Mouse (Mus musculus) liver (tissue): Measurements from ENCODE around the gene Tmub2.

Experiments
- DNase-seq: peaks from one replicate; pipeline ENCODE4 v3.0.0-alpha.2; 2020; ENCODE audit warnings: mixed read lengths

The Tmub2 gene

DNA sequence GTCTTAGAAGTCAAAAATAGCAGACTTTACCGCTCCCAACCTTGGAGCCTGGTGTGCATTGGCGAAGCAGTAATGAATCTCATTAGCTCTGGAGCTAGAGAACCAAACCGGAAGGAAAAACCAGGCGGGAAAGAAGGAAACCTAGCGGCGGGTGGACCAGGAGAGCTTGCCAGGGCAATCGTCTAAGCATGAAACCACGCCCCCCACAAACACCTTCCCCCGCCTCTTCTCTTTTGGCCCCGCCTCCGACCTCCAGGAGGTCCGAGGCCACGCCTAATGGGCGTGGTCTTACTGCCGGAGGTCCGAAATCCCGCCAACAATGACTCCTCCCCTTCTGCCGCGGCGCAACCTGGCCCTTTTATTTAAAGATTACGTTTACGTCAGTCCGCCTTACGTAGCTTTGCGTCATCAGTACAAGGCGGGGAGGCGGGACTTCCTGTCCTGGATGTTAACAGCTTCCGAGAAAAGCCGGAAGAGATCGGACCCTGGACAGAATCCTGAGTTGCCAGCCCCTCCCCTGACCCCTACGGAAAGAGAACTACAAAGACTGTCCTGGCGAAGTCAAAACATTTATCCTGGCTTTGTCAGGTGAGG is at the start of gene Tmub2:
Gene Tmub2, plus strand, starts transcription at position 431 of the 594 bp plus-strand sequence.
- DNase-seq: peak; percentile 99

DNA sequence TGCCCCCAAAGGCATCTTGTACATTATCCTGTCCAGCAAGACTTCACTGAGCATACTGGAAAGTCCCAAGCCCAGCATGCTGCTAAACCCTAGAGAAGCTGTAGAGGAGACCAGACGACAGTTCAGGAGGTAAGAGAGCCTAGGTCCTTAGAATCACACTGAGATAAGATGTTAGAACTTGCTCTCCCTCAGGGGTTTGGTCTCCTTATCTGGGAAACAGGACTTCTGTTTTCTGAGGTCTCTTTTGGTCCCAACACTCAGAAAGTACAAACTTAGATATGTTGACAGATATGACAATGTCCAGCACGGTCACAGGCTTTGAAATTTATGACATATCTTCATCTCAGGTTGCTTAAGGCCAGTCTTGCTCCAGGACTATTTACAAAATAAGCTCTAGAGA is 48.7 kb upstream of the Tmub2 start:
- no peak for DNase-seq

GRCm38 (mm10) chr11:102240636-102241035 is 44.1 kb upstream of the Tmub2 start:
- DNase-seq: no peak

- no peak for DNase-seq
These were observed 43.5 kb upstream of the Tmub2 start for GRCm38 (mm10) chr11:102241246-102241645.

- DNase-seq: no peak
These were observed 42.9 kb upstream of the Tmub2 start for GRCm38 (mm10) chr11:102241874-102242273.

- DNase-seq: peak; percentile 64
These were observed 39.7 kb upstream of the Tmub2 start for GRCm38 (mm10) chr11:102244926-102245449.

GRCm38 (mm10) chr11:102245581-102246272 is 39.0 kb upstream of the Tmub2 start:
- DNase-seq: no peak

- no peak for DNase-seq
These were observed 38.5 kb upstream of the Tmub2 start for GRCm38 (mm10) chr11:102246273-102246635.

- DNase-seq: no peak
These were observed 37.9 kb upstream of the Tmub2 start for GRCm38 (mm10) chr11:102246871-102247270.

- peak; percentile 95 for DNase-seq
These were observed 36.0 kb upstream of the Tmub2 start, which contains the start of gene BC030867 for GRCm38 (mm10) chr11:102248630-102249230. Gene BC030867, plus strand, starts transcription at chr11:102248882.

GRCm38 (mm10) chr11:102249351-102250090 is 35.2 kb upstream of the Tmub2 start:
- peak; percentile 19 for DNase-seq

DNA sequence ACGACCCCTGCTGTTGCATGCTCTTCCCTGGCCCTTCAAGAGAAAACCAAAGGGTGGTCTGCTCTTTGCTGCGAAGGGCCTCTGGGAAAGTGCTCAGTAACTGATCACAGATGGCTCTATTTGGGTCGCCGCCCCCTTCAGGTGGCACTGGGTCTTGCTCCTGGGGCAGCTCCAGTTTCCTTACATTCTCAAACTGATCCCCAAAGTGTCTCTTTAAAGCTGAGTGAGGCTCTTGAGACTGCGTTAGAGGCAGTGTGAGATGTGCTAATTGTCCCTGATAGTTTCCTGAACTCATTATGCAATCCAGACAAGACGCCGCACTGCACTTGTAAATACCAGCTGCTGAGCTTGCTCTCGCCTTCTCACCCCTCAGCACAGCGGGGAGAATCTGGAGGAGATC is 27.2 kb upstream of the Tmub2 start:
- DNase-seq: no peak

GRCm38 (mm10) chr11:102258095-102258494 is 26.6 kb upstream of the Tmub2 start:
- no peak for DNase-seq

DNA sequence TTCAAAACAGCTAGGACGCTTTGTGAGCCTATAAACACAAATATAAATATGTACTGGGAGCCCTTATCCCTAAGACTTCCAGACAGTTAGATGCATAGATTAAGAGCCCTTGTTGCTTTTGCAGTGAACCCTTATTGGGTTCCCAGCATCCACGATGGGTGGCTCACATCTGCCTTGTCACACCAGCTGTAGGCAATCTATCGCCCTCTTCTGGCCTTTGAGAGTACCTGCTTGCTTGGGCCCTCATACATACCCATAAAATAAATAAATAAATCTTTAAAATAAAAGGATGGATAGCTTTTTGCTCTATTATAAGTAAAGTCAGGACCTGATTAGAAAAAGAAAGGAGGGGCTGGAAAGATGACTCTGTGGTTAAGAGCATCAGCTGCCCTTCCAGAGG is 26.2 kb upstream of the Tmub2 start:
- DNase-seq: no peak

DNA sequence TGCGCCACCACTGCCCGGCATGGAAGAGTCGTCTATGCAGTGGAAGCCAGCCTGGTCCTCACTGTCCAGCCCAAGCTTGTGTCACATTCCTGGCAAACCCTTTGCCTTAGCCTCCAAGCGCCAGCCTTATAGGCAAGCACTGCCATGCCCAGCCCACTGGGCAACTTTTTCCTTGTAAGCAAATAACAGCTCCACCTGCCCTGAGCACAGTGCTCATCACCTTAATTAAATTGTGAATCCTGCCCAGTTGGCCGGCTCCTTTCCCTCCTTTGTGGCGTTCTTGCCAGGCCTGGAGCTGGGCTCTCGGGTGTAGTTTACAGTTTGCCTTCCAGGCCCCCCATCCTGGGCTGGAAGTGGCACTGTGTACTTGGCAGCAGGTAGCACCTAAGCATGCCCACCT is 21.5 kb upstream of the Tmub2 start:
- DNase-seq: no peak

- DNase-seq: no peak
These were observed 18.9 kb upstream of the Tmub2 start for GRCm38 (mm10) chr11:102265816-102266215.

GRCm38 (mm10) chr11:102266631-102267355 is 17.9 kb upstream of the Tmub2 start:
- no peak for DNase-seq

DNA sequence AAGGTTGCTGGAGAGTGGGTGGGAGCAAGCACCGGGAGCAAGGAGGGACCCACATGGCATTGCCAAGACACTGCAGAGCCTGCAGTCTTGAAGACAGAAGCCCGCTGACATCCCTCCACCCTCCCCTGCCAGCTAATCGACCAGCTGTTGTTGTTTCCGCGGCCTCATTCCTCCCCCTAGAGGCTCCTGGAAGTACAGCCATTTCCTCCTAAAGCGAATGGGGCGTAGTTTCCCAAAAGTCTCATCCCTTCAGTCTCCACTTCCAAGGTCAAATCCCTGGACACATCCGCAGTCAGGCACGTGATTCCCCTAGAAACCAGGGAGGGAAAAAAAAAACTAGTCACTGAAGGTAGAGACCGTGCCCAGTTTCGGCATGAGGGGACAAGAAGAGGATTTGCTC is 17.3 kb upstream of the Tmub2 start:
- DNase-seq: peak; percentile 64

DNA sequence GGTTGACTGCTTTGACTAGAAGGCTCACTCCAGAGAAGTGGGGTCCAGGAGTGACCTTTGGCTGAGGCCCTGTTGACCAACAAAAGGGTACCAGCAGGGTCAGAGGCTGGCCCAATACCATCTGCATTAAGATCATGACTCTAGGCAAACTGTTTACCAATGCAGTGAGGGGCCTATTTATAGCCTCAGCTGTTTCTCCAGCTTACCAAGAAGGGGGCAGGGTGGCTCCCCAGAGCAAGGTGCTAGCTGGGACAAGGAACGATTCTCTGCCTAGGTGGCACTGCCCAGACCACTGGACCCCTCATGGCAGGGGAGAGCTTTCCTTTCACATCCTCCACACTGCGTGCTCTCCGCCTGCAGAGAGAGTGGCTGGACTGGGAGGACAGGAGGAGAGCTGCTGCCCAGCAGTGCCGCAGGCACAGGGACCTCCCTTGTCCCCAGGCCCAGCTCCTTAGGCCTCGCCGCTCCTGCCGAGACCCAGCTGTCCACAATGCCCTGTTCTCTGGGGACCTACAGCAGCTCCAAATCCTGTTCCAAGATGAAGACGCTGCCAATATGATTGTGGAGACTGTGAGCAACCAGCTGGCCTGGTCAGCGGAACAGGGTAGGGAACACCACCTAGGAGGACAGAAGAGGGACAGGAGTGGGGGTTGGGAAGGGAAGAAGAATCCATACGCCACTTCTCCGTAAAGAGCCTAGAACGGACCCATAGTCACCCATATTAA is 16.0 kb upstream of the Tmub2 start, which contains the start of gene Asb16:
Gene Asb16, plus strand, starts transcription at position 224 of the 725 bp plus-strand sequence.
- no peak for DNase-seq

DNA sequence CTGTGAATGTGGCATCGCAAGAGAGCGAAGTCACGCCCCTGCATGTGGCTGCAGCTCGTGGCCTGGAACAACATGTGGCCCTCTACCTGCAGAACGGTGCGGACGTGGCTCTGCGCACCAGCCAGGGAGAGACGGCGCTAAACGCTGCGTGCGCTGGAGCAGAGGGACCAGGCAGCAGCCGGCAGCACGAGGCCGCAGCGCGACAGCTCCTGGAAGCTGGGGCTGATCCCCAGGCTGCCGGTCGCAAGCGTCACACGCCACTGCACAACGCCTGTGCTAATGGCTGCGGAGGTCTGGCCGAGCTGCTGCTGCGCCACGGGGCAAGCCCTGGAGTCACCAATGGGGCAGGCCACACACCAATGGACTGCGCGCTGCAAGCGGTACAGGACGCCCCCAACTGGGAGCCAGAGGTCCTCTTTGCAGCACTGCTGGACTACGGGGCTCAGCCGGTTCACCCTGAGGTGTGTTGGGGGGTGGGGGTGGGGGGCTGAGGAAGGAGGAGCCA is 8.3 kb upstream of the Tmub2 start:
- peak; percentile 48 for DNase-seq

DNA sequence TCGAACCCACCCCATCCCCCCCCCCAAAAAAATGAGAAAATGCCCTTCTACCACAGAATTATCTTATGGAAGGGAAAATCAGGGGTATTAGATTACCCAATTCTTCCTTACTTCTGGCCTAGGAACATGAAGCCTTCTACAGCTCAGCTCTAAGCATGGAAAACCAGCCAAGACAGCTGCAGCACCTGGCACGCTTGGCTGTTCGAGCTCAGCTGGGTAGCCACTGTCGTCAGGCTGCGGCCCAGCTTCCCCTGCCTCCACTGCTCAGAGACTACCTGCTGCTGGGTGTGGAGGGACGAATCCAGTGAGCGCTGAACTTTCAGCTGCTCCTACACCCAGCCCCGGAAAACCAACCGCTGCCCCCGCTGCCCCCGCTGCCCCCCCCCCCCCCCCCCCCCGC is 7.0 kb upstream of the Tmub2 start:
- no peak for DNase-seq

DNA sequence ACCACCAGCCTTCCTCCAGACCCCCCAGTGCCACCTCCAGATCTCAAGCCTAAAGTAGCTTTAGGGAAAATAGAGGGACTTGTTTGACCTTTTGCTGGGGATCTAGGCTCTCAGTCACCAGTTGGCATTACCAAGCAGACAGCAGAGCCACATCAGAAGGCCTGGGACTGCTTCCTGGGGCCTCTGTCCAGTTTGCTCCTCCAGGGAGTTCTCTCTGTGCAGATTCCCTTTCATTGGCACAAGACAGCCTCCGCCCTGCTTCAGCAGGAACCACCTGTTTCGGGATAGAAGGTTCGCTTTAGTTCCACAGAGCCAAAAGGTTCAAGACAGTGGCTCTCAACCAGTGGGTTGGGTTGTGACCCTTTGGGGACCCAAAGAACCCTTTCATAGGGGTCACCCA is 5.1 kb upstream of the Tmub2 start:
- DNase-seq: no peak
